Mouse (Mus musculus): Measurements from ENCODE around the gene Fam20a. TPM values are rescaled to one million over a fixed set of nuclear protein-coding genes. Genes with fewer than 3 reads are reported as not detected.

The Fam20a gene
- total RNA-seq, 2 experiments from 2014 or later: not detected

DNA sequence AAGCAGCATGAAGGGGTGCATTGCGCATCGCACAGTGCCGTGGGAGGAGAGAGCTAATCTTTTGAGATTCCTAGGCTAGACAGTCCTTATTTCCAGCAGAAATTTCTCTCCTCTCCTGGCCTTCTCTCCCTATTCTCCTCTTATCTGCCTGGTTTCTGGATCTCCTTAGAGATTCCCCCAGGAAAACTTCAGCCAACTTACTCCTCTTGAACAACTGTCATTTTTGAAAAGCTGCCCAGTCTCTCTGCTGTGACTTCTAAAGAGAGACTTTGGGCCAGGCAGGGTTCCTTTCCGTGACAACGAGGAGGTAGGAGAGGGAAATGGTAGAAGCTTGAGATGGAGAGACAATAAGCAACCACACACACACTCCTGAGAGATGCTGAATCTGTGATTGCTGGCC lies 4.6 kb downstream of the Fam20a start:
- no peak for ATAC-seq (replicated peaks; ENCODE audit: poor library complexity)

DNA sequence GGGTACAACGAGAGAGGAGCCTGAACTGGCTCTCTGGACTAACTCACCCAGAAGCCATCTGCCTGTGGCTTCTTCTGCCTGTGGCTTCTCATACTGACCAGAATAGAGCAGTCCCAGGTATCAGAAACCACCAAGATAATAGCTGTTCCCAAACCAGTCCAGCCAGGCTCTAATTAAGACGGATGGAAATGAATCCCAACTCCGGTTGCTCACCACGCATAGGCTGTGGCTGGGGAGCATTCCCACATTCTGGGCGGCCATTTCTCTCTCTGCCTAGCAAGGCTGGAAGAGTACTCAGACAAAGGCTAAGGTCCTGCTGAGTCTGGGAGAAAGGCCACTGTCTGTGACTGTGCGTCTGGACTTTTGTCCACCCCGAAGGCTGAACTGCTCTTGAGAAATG lies 5.1 kb downstream of the Fam20a start:
- no peak for ATAC-seq (replicated peaks; ENCODE audit: poor library complexity)

DNA sequence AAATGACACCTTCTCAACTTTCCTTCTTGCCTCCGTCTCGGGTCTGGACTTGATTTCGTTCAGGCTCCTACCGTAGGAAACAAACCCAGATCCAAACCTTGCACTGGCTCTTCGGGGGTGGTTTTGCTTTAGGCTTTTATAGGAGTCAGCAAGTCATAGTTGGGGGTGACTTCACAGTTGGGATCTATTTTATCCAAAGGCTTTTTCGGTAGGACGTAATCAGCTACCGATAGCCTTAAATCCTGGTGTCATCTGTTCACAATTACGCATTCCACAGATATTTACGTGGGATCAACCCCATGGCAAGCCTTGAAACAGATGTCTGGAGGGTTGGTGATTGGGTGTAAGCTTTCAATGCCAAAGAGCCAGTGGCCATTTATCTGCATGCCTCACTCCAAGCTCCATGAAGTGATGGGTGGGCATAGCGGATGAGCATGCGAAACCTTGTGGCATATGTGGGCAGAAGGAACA lies 6.7 kb downstream of the Fam20a start:
- no peak for ATAC-seq (replicated peaks; ENCODE audit: poor library complexity)

DNA sequence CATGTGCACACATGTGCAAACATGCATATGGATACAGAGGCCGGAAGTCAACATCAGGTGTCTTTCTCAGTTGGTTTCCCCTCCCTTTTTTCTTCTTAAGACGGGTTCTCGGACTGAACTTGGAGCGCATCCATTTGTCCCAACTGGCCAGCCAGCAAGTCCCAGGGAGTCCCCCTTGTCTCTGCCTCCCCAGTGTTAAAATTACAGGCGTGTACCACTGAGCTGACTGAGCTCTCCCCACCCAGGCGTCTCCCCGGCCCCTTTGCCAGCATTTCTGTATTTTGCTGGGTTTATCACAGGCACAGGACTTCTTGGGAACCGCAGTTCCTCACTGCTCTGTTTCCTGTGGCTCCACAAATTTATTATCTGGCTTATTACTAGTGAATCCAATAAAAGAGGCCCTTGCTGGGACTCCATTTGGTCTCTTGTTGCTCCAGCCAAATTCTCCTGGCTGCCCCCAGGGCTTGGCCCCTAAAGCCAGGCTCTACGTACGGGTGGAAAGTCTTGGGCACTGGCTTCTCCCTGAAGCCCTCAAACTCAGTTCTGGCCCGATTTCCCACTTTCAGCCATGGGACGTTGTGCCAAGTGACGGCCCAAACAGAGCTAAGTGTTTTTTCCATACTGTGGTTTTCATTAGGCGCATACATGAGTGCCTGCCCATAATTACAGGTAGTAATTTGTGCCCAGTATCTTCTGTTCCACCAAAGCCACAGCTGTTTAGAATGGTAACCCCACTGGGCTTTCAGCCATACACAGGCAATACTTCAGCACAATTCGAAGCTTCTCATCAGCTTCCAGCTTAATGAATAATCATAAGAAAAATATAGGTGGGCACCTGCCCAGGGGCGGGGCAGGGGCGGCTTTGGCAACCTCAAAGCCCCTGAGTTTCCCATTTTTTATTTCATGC lies 7.5 kb downstream of the Fam20a start:
- ATAC-seq (replicated peaks; ENCODE audit: poor library complexity): no peak

DNA sequence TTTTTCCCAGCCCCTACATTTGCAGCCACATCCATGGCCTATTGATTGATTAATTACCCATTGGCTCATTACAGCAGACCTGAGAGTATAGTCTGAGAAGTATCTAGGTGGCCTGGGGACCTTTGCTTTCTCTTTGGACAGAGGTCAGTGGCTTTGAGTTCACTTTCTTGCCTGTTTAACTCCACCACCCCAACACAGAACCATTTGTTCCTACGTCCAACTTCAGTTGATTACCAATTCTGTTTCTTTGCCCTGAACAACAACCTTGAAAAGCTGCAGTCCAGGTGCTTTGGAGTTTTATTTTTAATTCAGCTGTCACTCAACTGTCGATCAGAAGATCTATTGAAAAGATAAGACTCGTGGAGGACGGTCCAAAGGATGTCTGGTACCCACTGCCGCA lies 12.6 kb downstream of the Fam20a start:
- ATAC-seq (replicated peaks; ENCODE audit: poor library complexity): no peak

DNA sequence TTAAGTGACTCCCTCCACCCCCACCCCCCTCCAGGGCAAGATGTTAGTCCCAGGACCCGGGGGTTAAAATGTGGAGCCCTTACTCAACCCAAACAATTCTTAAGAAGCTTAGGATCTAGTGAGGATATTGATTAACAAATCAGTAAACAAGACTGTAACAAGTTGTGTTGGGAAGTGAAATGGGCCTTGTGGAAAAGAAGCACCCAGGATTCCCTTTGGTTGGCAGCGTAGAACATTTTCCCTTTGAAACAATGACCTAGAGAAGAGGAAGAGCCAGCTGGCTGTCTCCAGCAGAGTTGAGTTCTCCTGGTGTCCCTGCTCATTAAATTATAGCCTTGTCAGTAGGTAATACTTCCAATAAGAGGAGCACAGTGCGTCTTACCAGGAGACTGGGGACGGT lies 13.3 kb downstream of the Fam20a start:
- no peak for ATAC-seq (replicated peaks; ENCODE audit: poor library complexity)

DNA sequence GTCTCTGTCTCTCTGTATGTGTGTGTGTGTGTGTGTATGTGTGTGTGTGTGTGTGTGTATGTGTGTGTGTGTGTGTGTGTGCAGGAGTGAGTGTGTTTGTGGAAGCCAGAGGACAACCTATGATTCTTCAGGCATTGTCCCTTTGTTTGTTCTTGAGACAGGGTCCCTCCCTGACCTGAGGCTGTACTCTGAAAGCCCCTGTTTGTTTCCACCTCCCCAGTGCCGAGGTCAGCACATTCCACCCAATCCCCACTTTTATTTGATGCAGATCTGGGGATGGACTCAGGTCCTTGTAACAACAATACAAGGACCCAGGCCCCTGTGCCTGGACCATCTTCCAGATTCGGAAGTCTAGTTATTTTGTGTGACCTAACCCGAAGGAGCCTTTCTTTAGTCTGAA lies 14.6 kb downstream of the Fam20a start:
- no peak for ATAC-seq (replicated peaks; ENCODE audit: poor library complexity)

DNA sequence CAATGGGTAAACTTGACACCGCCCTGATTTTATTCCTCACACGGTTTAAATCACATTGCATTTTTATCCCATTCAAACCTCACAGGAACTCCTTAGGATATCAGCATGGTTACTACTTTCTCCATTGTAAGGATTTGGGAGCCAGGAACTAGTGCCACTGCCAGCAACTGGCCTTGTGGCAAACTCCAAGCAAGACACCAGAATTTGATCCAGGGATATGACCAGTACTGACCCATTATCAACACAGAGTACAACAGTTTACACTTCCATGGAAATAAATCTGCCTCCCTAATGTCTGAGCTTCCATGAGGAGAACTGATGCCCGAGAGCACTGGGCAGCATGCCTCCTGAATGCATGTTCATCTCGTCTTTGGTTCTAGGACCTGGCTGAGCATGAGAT lies 15.5 kb downstream of the Fam20a start:
- no peak for ATAC-seq (replicated peaks; ENCODE audit: poor library complexity)

DNA sequence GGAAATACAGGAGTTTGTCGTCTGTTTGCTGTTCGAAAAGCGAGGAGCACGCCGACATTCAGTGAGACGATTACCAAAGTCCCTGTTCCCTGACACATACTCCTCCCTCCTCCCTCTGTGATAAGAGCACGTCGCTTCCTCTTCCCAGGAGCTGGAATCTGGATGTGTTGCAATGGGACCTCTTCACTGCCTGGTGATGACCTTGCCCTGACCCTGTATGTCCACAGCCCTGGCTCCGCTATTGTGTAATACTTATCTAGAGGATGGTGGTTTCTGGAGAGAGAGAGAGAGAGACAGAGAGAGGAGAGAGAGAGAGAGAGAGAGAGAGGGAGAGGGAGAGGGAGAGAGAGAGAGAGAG lies 16.0 kb downstream of the Fam20a start:
- peak; percentile 94 for ATAC-seq (replicated peaks; ENCODE audit: poor library complexity)

DNA sequence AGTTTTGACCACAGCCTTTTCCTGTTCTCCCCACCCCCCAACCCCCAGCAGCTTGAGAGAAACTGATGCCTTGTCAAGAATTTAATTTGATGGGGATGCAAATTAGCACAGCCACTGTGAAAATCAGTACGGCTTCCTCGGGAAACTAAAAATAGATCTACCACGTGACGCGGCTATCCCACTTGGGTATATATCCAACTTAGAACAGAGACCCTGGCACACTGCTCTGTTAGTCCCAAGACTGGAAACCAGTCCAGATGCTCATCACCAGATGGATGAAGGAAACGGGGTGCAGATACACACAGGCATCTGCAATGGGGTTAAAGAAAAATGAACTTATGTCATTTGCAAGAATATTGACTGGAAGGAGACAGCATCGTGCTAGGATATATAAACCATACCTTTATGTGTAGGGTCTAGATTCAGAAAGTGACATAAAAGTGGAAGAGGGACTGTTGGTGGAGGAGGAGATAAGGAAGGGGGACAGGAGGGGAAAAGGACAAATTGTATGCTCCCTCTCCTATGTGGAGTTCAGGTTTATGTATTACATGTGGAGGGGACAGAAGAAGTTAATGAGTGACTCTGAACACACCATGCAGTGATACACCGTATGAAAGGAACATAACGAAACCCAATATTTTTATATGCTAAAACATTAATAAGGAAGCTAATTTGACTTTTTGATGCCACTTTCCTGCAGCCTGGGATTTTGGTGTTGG lies 16.6 kb downstream of the Fam20a start:
- no peak for ATAC-seq (replicated peaks; ENCODE audit: poor library complexity)

DNA sequence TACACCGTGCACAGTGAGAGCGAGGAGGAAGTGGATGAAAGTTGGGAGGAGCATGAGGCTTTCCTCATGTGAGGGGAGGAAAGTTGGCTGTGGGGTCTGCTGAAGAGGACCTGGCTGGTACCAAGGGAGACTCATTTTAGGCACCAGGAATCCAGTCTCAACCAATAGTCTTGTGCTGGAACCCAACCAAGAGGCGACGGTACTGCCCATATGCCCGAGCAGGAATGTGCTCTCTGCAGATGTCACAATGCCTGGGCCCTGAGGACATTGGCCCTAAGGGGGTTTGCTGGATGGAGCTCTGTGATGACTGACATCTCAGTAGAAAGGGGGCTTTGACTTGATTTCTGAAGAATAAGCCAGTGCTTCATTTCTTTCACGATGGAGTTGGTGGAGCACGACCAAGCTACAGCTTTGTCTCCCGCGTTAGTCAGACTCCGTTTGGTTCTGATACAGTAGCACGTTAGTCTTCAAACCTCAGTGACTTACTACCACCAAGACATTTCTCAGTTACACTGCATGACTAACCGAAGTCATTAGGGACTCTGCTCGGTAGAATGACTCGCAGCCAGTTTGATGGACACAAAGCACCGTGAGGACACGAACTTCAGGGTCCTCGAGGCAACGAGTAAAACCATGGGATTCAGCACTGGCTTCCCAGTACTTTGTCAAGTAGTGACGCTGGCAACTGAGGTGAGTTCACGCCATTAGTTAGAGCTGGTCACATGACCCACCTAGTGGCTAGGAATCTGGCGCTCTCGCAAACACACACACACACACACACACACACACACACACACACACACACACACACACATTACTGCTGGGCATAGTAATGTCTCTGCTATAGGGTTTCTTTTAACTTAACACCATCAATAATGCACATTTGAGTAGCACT lies 17.5 kb downstream of the Fam20a start:
- no peak for ATAC-seq (replicated peaks; ENCODE audit: poor library complexity)

DNA sequence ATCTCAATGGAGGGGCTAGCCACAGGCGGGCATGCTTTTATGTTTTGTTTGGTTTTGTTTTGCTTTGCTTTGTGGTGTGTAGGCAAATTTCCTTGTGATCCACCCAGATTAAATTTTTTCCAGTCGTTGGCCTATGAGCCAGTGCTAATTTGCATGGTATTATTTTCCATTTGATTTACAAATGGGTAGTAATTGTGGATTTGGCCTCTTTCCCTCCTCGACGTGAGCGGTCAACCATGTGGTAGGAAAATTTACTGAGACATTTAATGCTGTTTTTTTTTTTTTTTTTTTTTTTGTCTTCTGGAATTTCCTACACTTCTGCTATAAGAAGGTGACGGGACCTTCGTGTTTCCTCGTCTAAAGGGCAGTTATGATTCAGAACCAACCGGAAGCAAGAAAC lies 18.2 kb downstream of the Fam20a start:
- no peak for ATAC-seq (replicated peaks; ENCODE audit: poor library complexity)

DNA sequence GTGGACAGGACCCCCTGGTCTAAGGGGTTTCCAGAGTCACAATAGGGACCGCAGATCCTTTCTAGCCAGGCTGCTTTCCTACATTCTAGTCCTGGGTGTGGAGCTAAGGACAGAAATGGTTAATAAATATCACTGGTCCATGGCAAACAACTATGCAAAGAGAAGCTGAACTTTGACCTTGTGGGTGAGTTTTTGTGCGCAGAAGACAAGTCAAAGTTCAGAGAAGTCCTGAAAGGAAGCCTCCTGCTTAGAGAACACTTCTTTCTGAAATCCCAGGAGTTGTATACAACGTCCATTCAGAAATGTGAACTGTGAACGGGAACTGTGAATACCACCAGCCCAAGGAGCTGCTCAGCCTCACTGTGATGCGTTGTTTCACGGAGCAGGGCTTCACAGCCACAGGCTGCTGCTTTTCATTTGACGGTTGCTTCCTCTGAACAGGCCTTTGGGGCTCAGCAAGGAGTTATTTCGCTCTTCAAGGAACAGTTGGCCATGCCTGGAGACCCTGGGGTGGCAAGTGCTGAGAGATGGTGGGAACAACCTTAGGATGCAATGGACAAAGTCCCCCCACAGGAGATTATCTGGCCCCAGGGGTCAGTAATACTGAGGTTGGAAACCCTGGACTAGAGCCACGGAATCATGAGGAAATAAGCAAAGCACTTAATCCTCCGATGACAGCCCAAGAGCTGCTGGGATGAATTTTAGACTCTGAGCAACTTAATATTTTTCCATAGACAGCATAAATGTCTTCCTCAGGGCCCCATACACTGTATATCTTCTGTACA lies 19.9 kb downstream of the Fam20a start:
- no peak for ATAC-seq (replicated peaks; ENCODE audit: poor library complexity)

DNA sequence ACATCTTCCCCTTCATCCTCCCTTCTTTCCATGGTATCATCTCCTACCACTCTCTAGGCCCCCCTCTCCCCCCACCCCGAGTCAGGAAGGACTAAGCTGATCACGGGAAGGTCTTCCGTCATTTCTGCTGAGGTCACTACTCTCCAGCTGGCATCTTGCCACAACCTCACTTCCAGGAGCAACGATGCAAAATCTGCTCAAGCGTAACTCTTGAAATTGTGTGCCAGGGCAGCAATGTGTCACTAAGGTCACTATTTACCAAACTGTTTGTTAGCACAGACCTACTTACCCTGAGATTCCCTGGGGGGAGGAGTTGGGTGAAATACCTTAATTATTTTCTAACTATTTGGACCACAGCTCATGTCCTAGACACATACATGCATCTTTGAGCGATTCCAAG lies 21.3 kb downstream of the Fam20a start:
- ATAC-seq (replicated peaks; ENCODE audit: poor library complexity): no peak

DNA sequence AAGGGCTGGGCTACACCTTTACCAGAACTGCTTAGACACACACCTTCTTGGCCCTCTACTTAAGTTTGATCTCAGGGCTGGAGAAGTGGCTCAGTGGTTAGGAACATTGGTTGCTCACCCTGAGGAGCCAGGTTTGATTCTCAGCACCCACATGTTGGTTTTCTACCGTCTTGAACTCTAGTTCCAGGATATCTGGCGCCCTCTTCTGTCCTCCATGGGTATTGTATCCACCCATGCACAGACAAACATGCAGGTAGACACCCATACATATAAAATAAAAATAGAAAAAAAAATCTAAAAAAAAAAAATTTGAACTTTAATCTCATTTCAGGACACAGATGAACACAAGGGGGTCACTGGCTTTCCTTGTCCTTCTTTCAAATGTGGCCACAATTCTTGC lies 22.3 kb downstream of the Fam20a start:
- no peak for ATAC-seq (replicated peaks; ENCODE audit: poor library complexity)

DNA sequence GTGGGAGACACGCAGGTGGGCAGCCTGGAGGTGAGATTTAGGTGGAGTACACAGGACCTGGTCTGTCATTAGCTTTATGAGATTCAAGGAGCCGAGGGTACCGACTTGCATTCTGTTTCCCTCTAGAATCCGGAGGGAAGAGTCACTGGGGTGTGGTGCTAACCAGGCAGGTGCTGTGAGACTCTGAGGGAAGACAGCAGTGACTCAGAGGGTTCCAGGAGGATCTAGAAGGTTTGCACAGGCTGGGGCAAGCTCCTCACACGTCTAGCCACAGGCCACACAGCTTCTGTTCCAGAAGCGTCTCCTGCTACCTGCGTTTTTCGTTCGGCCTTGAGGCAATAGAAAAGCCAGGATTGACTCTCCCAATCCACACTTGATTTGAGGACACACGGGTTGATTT lies 23.3 kb downstream of the Fam20a start:
- no peak for ATAC-seq (replicated peaks; ENCODE audit: poor library complexity)

DNA sequence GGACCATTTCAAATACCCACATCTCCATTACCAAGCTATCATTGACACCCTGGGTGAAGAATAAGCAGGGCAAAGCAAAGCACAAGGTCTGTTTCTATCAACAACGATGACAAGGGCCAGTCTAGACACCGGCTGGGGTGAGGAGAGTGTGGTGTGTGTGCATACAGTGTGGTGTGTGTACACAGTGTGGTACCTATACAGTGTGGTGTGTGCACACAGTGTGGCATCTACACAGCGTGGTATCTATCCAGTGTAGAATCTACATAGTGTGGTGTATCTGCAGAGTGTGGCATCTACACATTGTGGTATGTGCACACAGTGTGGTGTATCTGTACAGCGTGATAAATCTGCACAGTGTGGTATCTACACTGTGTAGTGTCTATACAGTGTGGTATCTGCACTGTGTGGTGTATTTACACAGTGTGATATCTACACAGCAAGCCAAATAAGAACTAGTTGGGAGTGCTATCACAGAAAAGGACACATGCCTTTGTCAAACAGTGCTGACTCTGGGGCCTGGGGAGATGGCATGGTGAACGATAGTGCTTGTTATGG lies 24.9 kb downstream of the Fam20a start:
- ATAC-seq (replicated peaks; ENCODE audit: poor library complexity): no peak

DNA sequence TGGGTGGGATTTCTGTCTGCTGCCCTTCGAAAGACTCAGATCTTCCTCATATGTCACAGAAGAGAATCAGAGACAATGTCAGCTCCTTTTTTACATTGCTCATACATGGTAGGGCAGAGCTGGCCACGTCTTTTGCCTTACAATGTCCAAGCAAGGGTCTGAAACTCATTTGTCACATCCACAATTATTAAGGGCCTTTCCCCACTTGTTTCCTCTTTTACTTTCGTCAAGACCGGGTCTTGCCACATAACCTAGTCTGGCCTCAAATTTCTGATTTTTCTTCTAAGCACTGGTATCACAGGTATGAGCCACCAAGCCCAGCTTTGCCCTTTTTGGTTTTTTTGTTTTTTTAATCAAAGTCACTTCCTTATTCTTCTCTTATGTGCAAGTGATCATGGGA lies 25.6 kb downstream of the Fam20a start:
- ATAC-seq (replicated peaks; ENCODE audit: poor library complexity): peak; percentile 63

DNA sequence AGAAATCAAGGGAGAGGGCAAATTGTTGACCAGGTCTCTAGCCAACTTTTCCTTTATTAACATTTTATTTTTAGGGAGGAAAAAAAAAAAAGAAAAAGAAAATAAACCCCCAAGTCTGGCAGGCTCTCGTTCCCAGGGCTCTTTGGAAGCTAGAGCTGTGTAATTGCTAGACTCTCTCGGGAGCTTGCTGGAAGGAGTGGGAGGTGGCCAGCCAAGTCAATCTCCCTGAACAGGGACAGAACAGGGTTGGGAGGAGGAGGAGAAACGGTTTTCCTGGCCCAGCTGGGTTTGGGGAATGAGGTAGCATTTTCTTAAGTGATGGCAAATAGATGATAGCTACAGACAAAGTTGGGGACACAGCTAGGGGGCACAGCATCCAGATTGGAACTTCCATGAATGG lies 29.3 kb downstream of the Fam20a start:
- ATAC-seq (replicated peaks; ENCODE audit: poor library complexity): no peak

DNA sequence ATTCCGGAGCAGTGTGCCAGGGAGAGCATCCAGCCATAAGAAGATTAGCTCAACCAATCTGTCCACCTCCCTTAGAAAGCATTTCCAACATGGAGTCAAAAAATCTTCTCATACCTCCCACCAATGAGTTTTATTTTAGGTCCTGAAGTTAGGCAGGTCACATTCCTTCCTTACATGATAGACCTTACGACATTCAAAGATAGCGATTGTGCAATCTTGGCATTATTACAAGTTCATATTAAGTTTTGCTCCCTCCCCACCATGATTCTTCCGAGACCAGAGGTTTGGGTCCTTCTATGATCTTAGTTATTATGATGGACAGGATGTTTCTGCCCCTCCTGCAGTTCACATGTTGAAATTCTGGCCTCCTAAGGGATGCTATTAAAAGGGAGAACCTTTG lies 32.5 kb downstream of the Fam20a start:
- no peak for ATAC-seq (replicated peaks; ENCODE audit: poor library complexity)
